Mouse (Mus musculus) bone marrow, adult 2 months (tissue): ENCODE data around the gene Ush2a.

Experiments
- CTCF ChIP-seq: fragments of 200-500 bp; IDR thresholded peaks from 2 replicates; pipeline ENCODE4 v1.5.1; 2011; ENCODE audit warnings: low read length, control low read depth; ENCODE audit not compliant: control insufficient read depth, insufficient read depth
- POLR2A ChIP-seq: fragments of 200-500 bp; IDR thresholded peaks from 2 replicates; pipeline ENCODE4 v1.6.1; 2011; ENCODE audit warnings: low read depth, mild to moderate bottlenecking, control low read depth, low read length, borderline replicate concordance; ENCODE audit not compliant: control insufficient read depth

- TF ChIP-seq CTCF = no peak
- no peak for TF ChIP-seq POLR2A
Observed at GRCm38 (mm10) chr1:188725122-188725995, 463.5 kb downstream of the Ush2a start.
